In genomic region chr7:127165607-127166493, GRCm38 (mm10) we compare ENCODE assay signal across 25 mouse cellular contexts. TPM values are rescaled to one million over a fixed set of nuclear protein-coding genes. Genes with fewer than 3 reads are reported as not detected.
DNase-seq lines count a peak whose midpoint lies in the region; ATAC-seq lines count a peak whose summit lies in the region.
"Had no signal": no experiment of that assay in that cellular context is flagged by ENCODE, and none has a peak within 500 bp of the region (broad histone marks: within the 10 kb centered on the region; RNA-seq: fewer than 3 reads in every experiment).

No protein-coding gene starts in this region.

- DNase-seq in thymus, postnatal 14 days, result peak; percentile 24
- no peak for DNase-seq in thymus, postnatal 36 days
- DNase-seq in T-cell, adult 2 months (ENCODE audit: low spot score), result peak; percentile 7
- DNase-seq in lung, postnatal 14 days, result no peak
- no peak for DNase-seq in gastrocnemius, postnatal 36 days
- DNase-seq: adrenal gland, postnatal 10 days; cerebellum, adult 2 months; heart, adult 2 months; heart, postnatal 14 days; kidney, adult 9 months; kidney, postnatal 14 days; lung, embryonic 14.5 days; lung, postnatal 36 days had no signal

- H3K9ac ChIP-seq in intestine, embryonic 15.5 days, result no peak overlapping the region
- H3K9ac ChIP-seq: forebrain, embryonic 13.5 days; heart, embryonic 13.5 days; hindbrain, embryonic 12.5 days; limb, embryonic 12.5 days; liver, embryonic 14.5 days; lung, embryonic 14.5 days; neural tube, embryonic 15.5 days had no signal

- H3K4me1 ChIP-seq in intestine, embryonic 15.5 days (replicated peaks), result no peaks in the 10 kb centered on the region
- H3K4me1 ChIP-seq: forebrain, embryonic 13.5 days; heart, embryonic 13.5 days; hindbrain, embryonic 12.5 days; limb, embryonic 12.5 days; midbrain, embryonic 10.5 days; neural tube, embryonic 15.5 days had no signal

- H3K9me3 ChIP-seq in intestine, embryonic 15.5 days, result no peaks in the 10 kb centered on the region
- H3K9me3 ChIP-seq: forebrain, embryonic 13.5 days; heart, embryonic 13.5 days; hindbrain, embryonic 12.5 days; limb, embryonic 12.5 days; midbrain, embryonic 10.5 days; neural tube, embryonic 15.5 days had no signal

- H3K27ac ChIP-seq in macrophage, result peak overlapping the region; percentile 35
- no peak overlapping the region for H3K27ac ChIP-seq in intestine, embryonic 15.5 days
- H3K27ac ChIP-seq: forebrain, embryonic 13.5 days; heart, adult 2 months; heart, embryonic 13.5 days; hindbrain, embryonic 12.5 days; limb, embryonic 12.5 days; liver, embryonic 14.5 days; midbrain, embryonic 10.5 days; neural tube, embryonic 15.5 days had no signal

- no peaks in the 10 kb centered on the region for H3K36me3 ChIP-seq in macrophage (ENCODE audit: inconsistent target)
- H3K36me3 ChIP-seq in intestine, embryonic 15.5 days, result no peaks in the 10 kb centered on the region
- H3K36me3 ChIP-seq: heart, embryonic 13.5 days; hindbrain, embryonic 12.5 days; limb, embryonic 12.5 days; midbrain, embryonic 10.5 days; neural tube, embryonic 15.5 days had no signal

- H3K27me3 ChIP-seq in intestine, embryonic 15.5 days (replicated peaks), result no peaks in the 10 kb centered on the region
- H3K27me3 ChIP-seq: forebrain, embryonic 13.5 days; hindbrain, embryonic 12.5 days; limb, embryonic 12.5 days; neural tube, embryonic 15.5 days; Patski had no signal

- H3K79me2 ChIP-seq in macrophage (ENCODE audit: inconsistent target), result no peaks in the 10 kb centered on the region

- no peak for ATAC-seq in intestine, embryonic 15.5 days
- ATAC-seq: forebrain, embryonic 13.5 days; midbrain, embryonic 16.5 days; Patski had no signal

- intact Hi-C loops in gastrocnemius, postnatal 36 days (cut with DNase I), result no loop called here

- H3K4me3 ChIP-seq in macrophage (ENCODE audit: inconsistent target), result no peak overlapping the region
- no peak overlapping the region for H3K4me3 ChIP-seq in intestine, embryonic 15.5 days (replicated peaks)
- H3K4me3 ChIP-seq: forebrain, embryonic 13.5 days; heart, adult 2 months; heart, embryonic 13.5 days; hindbrain, embryonic 12.5 days; limb, embryonic 12.5 days; midbrain, embryonic 10.5 days; neural tube, embryonic 15.5 days had no signal

- H3K4me2 ChIP-seq in intestine, embryonic 15.5 days (replicated peaks), result no peak overlapping the region
- H3K4me2 ChIP-seq: forebrain, embryonic 13.5 days; heart, embryonic 13.5 days; hindbrain, embryonic 12.5 days; limb, embryonic 12.5 days; lung, embryonic 14.5 days; neural tube, embryonic 15.5 days had no signal

- 70% methylated on average over 12 of the region's 12 CpGs for WGBS in macrophage (ENCODE audit: missing documents)
- 88% methylated on average over 12 of the region's 12 CpGs for WGBS in intestine, embryonic 15.5 days

RNA-seq across cellular contexts. Expression of gene Spn, which starts 28.2 kb away (rescaled TPM):
- 1 to 10 TPM in 7 of 26 experiments, under 1 TPM in 16, not detected in 3; 0.20 to 2.5 (median 0.54) TPM for total RNA-seq in macrophage (2018; cell fraction: chromatin; rRNA removed)
- total RNA-seq in macrophage (2018; cell fraction: cytosol; rRNA removed), result 1 to 10 TPM; 1.5 to 4.6 (median 2.6) TPM
- total RNA-seq in macrophage (2018; cell fraction: nucleus; rRNA removed), result 1 to 10 TPM in 25 of 26 experiments, under 1 TPM in 1; 0.92 to 7.9 (median 3.8) TPM
- 1.3 to 3.8 TPM (median 1.5 TPM) in 3 replicates for polyA plus RNA-seq in macrophage (2018)
- 0.18 and 0.36 TPM in 2 replicates for polyA plus RNA-seq in intestine, embryonic 15.5 days (2015; fragmentation: Nextera tagmentation; extraction: Ambion mirVana)
- under 1 TPM; 0.07 to 0.26 TPM for total RNA-seq in gastrocnemius, postnatal 36 days (2021)
- polyA plus RNA-seq: hindbrain, embryonic 12.5 days; limb, embryonic 12.5 days; lung, embryonic 14.5 days; midbrain, embryonic 16.5 days had no signal

RNA-seq across cellular contexts. Expression of gene Cd2bp2, which starts 30.0 kb away (rescaled TPM):
- 100 to 1,000 TPM in 3 of 26 experiments, 10 to 100 TPM in 23; 29.8 to 112 (median 68.5) TPM for total RNA-seq in macrophage (2018; cell fraction: chromatin; rRNA removed)
- 10 to 100 TPM; 22.4 to 51.5 (median 39.4) TPM for total RNA-seq in macrophage (2018; cell fraction: cytosol; rRNA removed)
- total RNA-seq in macrophage (2018; cell fraction: nucleus; rRNA removed), result 10 to 100 TPM; 39.2 to 86.4 (median 59.9) TPM
- 36.2 to 55.7 TPM (median 41.4 TPM) in 3 replicates for polyA plus RNA-seq in macrophage (2018)
- 43.4 and 46.7 TPM in 2 replicates for polyA plus RNA-seq in intestine, embryonic 15.5 days (2015; fragmentation: Nextera tagmentation; extraction: Ambion mirVana)
- total RNA-seq in gastrocnemius, postnatal 36 days (2021), result 10 to 100 TPM; 24.1 to 28.0 TPM

RNA-seq across cellular contexts. Expression of gene Tbc1d10b, which starts 42.4 kb away (rescaled TPM):
- total RNA-seq in macrophage (2018; cell fraction: chromatin; rRNA removed), result 100 to 1,000 TPM in 20 of 26 experiments, 10 to 100 TPM in 6; 33.6 to 381 (median 157) TPM
- total RNA-seq in macrophage (2018; cell fraction: cytosol; rRNA removed), result 10 to 100 TPM; 26.2 to 77.2 (median 49.3) TPM
- 100 to 1,000 TPM in 10 of 26 experiments, 10 to 100 TPM in 16; 22.3 to 223 (median 94.1) TPM for total RNA-seq in macrophage (2018; cell fraction: nucleus; rRNA removed)
- polyA plus RNA-seq in macrophage (2018), result 32.8 to 44.1 TPM (median 41.7 TPM) in 3 replicates
- polyA plus RNA-seq in intestine, embryonic 15.5 days (2015; fragmentation: Nextera tagmentation; extraction: Ambion mirVana), result 23.2 and 23.6 TPM in 2 replicates
- total RNA-seq in gastrocnemius, postnatal 36 days (2021), result 10 to 100 TPM; 25.4 to 31.3 TPM

RNA-seq across cellular contexts. Expression of gene Mylpf, which starts 42.8 kb away (rescaled TPM):
- 10 to 100 TPM in 1 of 26 experiments, 1 to 10 TPM in 9, not detected in 16; 1.3 to 16.0 (median 2.7) TPM for total RNA-seq in macrophage (2018; cell fraction: chromatin; rRNA removed)
- total RNA-seq in macrophage (2018; cell fraction: cytosol; rRNA removed), result 1 to 10 TPM in 19 of 26 experiments, under 1 TPM in 7; 0.44 to 2.8 (median 1.3) TPM
- 1 to 10 TPM in 10 of 26 experiments, not detected in 16; 1.0 to 6.5 (median 1.6) TPM for total RNA-seq in macrophage (2018; cell fraction: nucleus; rRNA removed)
- polyA plus RNA-seq in macrophage (2018), result 0.47 to 1.4 TPM in 2 of 3 replicates, not detected in the other
- 15.4 and 21.1 TPM in 2 replicates for polyA plus RNA-seq in intestine, embryonic 15.5 days (2015; fragmentation: Nextera tagmentation; extraction: Ambion mirVana)
- over 10,000 TPM; 37,212 to 46,634 TPM for total RNA-seq in gastrocnemius, postnatal 36 days (2021)

RNA-seq across cellular contexts. Expression of gene Qprt, which starts 43.8 kb away (rescaled TPM):
- total RNA-seq in macrophage (2018; cell fraction: chromatin; rRNA removed), result not detected
- not detected for total RNA-seq in macrophage (2018; cell fraction: cytosol; rRNA removed)
- not detected for total RNA-seq in macrophage (2018; cell fraction: nucleus; rRNA removed)
- not detected in 3 replicates for polyA plus RNA-seq in macrophage (2018)
- 5.3 and 6.1 TPM in 2 replicates for polyA plus RNA-seq in intestine, embryonic 15.5 days (2015; fragmentation: Nextera tagmentation; extraction: Ambion mirVana)
- under 1 TPM; 0.15 to 0.76 TPM for total RNA-seq in gastrocnemius, postnatal 36 days (2021)
- total RNA-seq: heart, adult 2 months; heart, postnatal 14 days had no signal
- polyA plus RNA-seq: C2C12, Patski had no signal

Comparison
In these comparisons a context has a peak if more than half of its experiments do, and no peak if none do; other contexts are left out.
1. DNase-seq: peak in thymus, postnatal 14 days (single experiment) and T-cell, adult 2 months (single experiment); none in thymus, postnatal 36 days (0 of 2), lung, postnatal 14 days (single experiment) and gastrocnemius, postnatal 36 days (0 of 2).